Mouse (Mus musculus): Measurements from ENCODE around the gene Carns1. TPM values are rescaled to one million over a fixed set of nuclear protein-coding genes. Genes with fewer than 3 reads are reported as not detected.

Carns1 gene
- polyA plus RNA-seq, 1 experiment from 2014 or later: 0.90 TPM

GRCm38 (mm10) chr19:4150567-4151487 is 24.5 kb downstream of the Carns1 start:
- H3K27me3 ChIP-seq (replicated peaks; ENCODE audit: control insufficient read depth, insufficient read depth, low read length): no peaks in the 10 kb centered on the region
- no peak for ATAC-seq
- no peak for TF ChIP-seq CTCF (IDR thresholded peaks at IDR 0.05; ENCODE audit: low read depth)
- no peak overlapping the region for H3K9ac ChIP-seq (ENCODE audit: low read depth, low read length)
- peaks cover 9% of the 10 kb centered on the region; the same call in 1 of the 2 replicates for H3K4me1 ChIP-seq (replicated peaks; ENCODE audit: control insufficient read depth, insufficient read depth, low read length)
- H3K27ac ChIP-seq (ENCODE audit: low read depth, low read length): no peak overlapping the region; the same call in 1 of the 2 replicates
- H3K36me3 ChIP-seq (ENCODE audit: control insufficient read depth, insufficient read depth): peaks cover 50% of the 10 kb centered on the region
- no peak overlapping the region for H3K4me3 ChIP-seq (ENCODE audit: low read depth, low read length)
- WGBS: 86% methylated on average over 22 of the region's 22 CpGs
- H3K9me3 ChIP-seq (ENCODE audit: control insufficient read depth): no peaks in the 10 kb centered on the region
- H3K4me2 ChIP-seq (replicated peaks; ENCODE audit: low read depth): peak overlapping the region; percentile 80

- H3K9me3 ChIP-seq (ENCODE audit: control insufficient read depth): no peaks in the 10 kb centered on the region
- H3K27ac ChIP-seq (ENCODE audit: low read depth, low read length): peak overlapping the region; percentile 7; the same call in 1 of the 2 replicates
- H3K4me1 ChIP-seq (replicated peaks; ENCODE audit: control insufficient read depth, insufficient read depth, low read length): peaks cover 9% of the 10 kb centered on the region; the same call in 1 of the 2 replicates
- no peak overlapping the region for H3K9ac ChIP-seq (ENCODE audit: low read depth, low read length)
- H3K4me2 ChIP-seq (replicated peaks; ENCODE audit: low read depth): peak overlapping the region; percentile 80
- no peak for TF ChIP-seq CTCF (IDR thresholded peaks at IDR 0.05; ENCODE audit: low read depth)
- H3K27me3 ChIP-seq (replicated peaks; ENCODE audit: control insufficient read depth, insufficient read depth, low read length): no peaks in the 10 kb centered on the region
- ATAC-seq: no peak; the same call in 1 of the 2 replicates
- peak overlapping the region; percentile 84; the same call in 1 of the 2 replicates for H3K4me3 ChIP-seq (ENCODE audit: low read depth, low read length)
- H3K36me3 ChIP-seq (ENCODE audit: control insufficient read depth, insufficient read depth): peaks cover 43% of the 10 kb centered on the region
- WGBS: 86% methylated on average over 17 of the region's 17 CpGs
These were observed 25.4 kb downstream of the Carns1 start for GRCm38 (mm10) chr19:4149764-4150461.

- no peak; the same call in 1 of the 2 replicates for ATAC-seq
- H3K9ac ChIP-seq (ENCODE audit: low read depth, low read length): peak overlapping the region; percentile 95
- peak overlapping the region; percentile 80 for H3K4me2 ChIP-seq (replicated peaks; ENCODE audit: low read depth)
- no peaks in the 10 kb centered on the region for H3K9me3 ChIP-seq (ENCODE audit: control insufficient read depth)
- no peaks in the 10 kb centered on the region for H3K27me3 ChIP-seq (replicated peaks; ENCODE audit: control insufficient read depth, insufficient read depth, low read length)
- peaks cover 43% of the 10 kb centered on the region for H3K36me3 ChIP-seq (ENCODE audit: control insufficient read depth, insufficient read depth)
- peak overlapping the region; percentile 84 for H3K4me3 ChIP-seq (ENCODE audit: low read depth, low read length)
- no peak for TF ChIP-seq CTCF (IDR thresholded peaks at IDR 0.05; ENCODE audit: low read depth)
- H3K27ac ChIP-seq (ENCODE audit: low read depth, low read length): peak overlapping the region; percentile 95
- H3K4me1 ChIP-seq (replicated peaks; ENCODE audit: control insufficient read depth, insufficient read depth, low read length): peaks cover 9% of the 10 kb centered on the region; the same call in 1 of the 2 replicates
- 68% methylated on average over 11 of the region's 11 CpGs for whole genome bisulfite sequencing
These were observed 26.0 kb downstream of the Carns1 start for GRCm38 (mm10) chr19:4149283-4149682.

GRCm38 (mm10) chr19:4148819-4149218 is 26.5 kb downstream of the Carns1 start:
- peak overlapping the region; percentile 80 for H3K4me2 ChIP-seq (replicated peaks; ENCODE audit: low read depth)
- peak overlapping the region; percentile 95 for H3K9ac ChIP-seq (ENCODE audit: low read depth, low read length)
- H3K9me3 ChIP-seq (ENCODE audit: control insufficient read depth): no peaks in the 10 kb centered on the region
- H3K4me1 ChIP-seq (replicated peaks; ENCODE audit: control insufficient read depth, insufficient read depth, low read length): peaks cover 9% of the 10 kb centered on the region; the same call in 1 of the 2 replicates
- 3% methylated on average over 7 of the region's 8 CpGs for WGBS
- peaks cover 39% of the 10 kb centered on the region for H3K36me3 ChIP-seq (ENCODE audit: control insufficient read depth, insufficient read depth)
- peak overlapping the region; percentile 84 for H3K4me3 ChIP-seq (ENCODE audit: low read depth, low read length)
- no peaks in the 10 kb centered on the region for H3K27me3 ChIP-seq (replicated peaks; ENCODE audit: control insufficient read depth, insufficient read depth, low read length)
- no peak for TF ChIP-seq CTCF (IDR thresholded peaks at IDR 0.05; ENCODE audit: low read depth)
- ATAC-seq: no peak
- peak overlapping the region; percentile 95 for H3K27ac ChIP-seq (ENCODE audit: low read depth, low read length)

- Histone ChIP-seq H3K4me3 (ENCODE audit: low read depth, low read length) (peak within 1 kb of the TSS; percentile 84), H3K4me2 (replicated peaks; ENCODE audit: low read depth) (peak within 1 kb of the TSS; percentile 80), H3K27me3 (replicated peaks; ENCODE audit: control insufficient read depth, insufficient read depth, low read length) (no peaks in the 10 kb centered on the region), H3K9ac (ENCODE audit: low read depth, low read length) (peak within 1 kb of the TSS; percentile 95), H3K4me1 (replicated peaks; ENCODE audit: control insufficient read depth, insufficient read depth, low read length) (peaks cover 9% of the 10 kb centered on the region; the same call in 1 of the 2 replicates), H3K27ac (ENCODE audit: low read depth, low read length) (peak within 1 kb of the TSS; percentile 95), H3K36me3 (ENCODE audit: control insufficient read depth, insufficient read depth) (peaks cover 35% of the 10 kb centered on the region), H3K9me3 (ENCODE audit: control insufficient read depth) (no peaks in the 10 kb centered on the region)
- under 1% methylated on average over 33 of the region's 33 CpGs for WGBS
- no peak for TF ChIP-seq CTCF (IDR thresholded peaks at IDR 0.05; ENCODE audit: low read depth)
- peak; percentile 85 for ATAC-seq
These were observed 26.8 kb downstream of the Carns1 start, which contains the start of gene Coro1b for GRCm38 (mm10) chr19:4148491-4148806. Gene Coro1b (plus strand): TSS chr19:4148619.

All from intestine, postnatal 0 days (tissue).